Mouse (Mus musculus) kidney, postnatal 36 days (tissue): ENCODE measurements at regions not wholly inside any gene's neighbourhood (a gene's known extent, or its start where the extent isn't known, plus 50 kb on each side); places are given as distances from the start of the nearest gene placed in this dataset.
A peak's percentile ranks its signal among the peaks of the same experiment; 100 is the strongest.

Experiments
- DNase-seq, 2 experiments: peaks; one replicate each; pipeline ENCODE4 v3.0.0; 2021 to 2022; ENCODE audit warnings: mixed read lengths in 2 of 2

- peak in 1 of 2 experiments; percentile 19 for DNase-seq
These were observed 111.3 kb upstream of the Vrk1 start for GRCm38 (mm10) chr12:105898580-105899293.

DNA sequence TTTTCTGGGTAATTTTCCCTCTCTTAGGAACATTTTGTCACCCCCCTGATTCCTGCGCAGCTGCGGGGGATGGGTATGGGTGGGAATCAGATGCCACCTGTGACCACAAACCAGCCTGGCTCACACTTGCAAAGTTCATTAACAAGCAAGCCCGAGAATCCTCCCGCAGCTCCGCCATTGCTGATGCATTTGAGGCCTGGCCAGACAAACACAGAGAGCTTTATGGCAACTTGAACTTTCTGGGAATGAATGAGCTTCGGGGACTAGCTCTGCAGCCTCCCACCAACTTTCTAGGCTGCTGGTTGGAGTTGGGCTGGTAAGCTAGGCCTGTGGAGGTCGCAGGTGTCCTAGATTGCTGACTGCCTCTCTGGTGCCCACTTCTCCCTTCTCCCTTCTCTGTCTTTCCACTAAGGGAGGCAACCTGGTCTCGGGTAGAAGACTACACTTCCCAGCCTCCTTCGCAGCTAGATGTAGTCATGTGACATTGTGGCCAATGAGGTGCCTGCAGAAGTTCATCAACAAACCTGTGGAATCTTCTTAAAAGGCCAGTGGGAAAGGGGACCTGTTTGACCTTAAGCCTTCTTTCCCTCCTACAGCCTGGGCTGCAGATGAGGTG, 110.6 kb upstream of the Vrk1 start:
- no peak for DNase-seq

GRCm38 (mm10) chr12:105900479-105900878, 109.5 kb upstream of the Vrk1 start:
- DNase-seq = no peak

DNA sequence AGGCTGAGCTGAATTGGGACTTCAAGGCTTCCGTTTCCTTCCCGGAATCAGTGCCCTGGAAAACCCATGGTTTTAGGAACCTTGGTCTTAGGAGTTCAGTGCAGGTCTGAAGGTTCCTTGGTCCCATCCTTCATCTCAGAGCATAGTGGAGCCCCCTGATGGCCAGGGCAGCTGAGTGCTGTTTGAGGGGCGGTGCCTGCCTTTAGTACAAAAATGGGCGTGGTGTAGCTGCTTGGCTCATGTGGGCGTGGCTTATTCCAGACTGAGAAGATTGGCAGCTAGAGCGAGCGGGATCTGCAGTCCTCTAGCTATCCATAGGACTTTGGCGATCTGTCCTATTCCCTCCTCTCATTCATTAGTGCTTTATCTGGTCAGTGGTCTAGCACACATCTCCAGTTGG, 107.0 kb upstream of the Vrk1 start:
- DNase-seq = no peak

- peak in 1 of 2 experiments; percentile 29 for DNase-seq
These were observed 103.4 kb upstream of the Vrk1 start for GRCm38 (mm10) chr12:105906584-105906983.

- DNase-seq = no peak
These were observed 102.0 kb upstream of the Vrk1 start for GRCm38 (mm10) chr12:105907851-105908620.

GRCm38 (mm10) chr12:105911556-105911955, 98.5 kb upstream of the Vrk1 start:
- DNase-seq = no peak

DNA sequence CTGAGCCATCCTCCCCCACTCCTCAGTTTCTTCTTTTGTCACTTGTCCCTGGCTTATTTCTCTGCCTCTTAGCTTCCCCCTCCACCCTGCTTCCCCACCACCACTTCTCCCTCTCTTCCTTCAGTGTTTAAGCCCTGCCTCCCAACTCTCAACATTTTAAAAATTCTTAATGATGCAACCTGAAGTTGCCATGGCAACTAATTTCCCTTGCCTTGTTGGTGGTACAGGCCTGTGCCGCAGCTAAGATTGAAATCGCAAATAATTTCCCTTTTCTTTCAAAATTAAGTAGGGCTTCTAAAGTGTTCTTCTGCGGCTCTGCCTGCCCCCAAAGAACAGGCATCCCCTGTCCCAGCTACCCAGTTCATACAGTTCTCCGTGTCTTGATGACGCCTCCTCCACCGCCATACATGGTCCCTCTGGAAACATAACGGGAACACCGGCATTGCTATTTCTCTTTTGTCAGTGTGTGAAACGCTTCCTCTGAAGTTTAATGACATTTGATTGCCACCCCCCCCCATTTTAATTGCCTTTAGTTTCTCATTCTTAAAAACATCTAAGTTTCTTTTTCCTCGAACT, 92.6 kb upstream of the Vrk1 start:
- no peak for DNase-seq

GRCm38 (mm10) chr12:105918775-105919174, 91.3 kb upstream of the Vrk1 start:
- DNase-seq = peak; percentile 77 to 81

DNA sequence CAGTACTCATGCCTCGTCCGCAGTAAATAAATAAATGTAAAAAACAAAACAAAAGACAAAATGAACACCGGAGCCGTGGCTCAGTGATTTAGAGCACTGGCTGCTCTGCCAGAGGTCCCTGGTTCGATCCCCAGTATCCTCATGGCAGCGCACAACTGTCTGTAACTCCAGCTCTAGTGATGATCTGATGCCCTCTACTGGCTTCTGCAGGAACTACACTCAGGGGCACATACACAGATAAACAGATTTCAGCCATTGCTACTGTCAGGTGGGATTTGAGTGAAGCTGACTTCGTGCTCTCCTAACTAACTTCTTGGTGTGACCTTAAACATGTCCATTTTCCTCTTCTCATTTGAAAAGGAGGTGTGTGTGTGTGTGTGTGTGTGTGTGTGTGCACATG, 82.8 kb upstream of the Vrk1 start:
- peak in 1 of 2 experiments; percentile 38 for DNase-seq

- DNase-seq = no peak
These were observed 80.5 kb upstream of the Vrk1 start for GRCm38 (mm10) chr12:105929456-105929921.

GRCm38 (mm10) chr12:105935441-105935880, 74.6 kb upstream of the Vrk1 start:
- DNase-seq = peak in 1 of 2 experiments; percentile 29

- no peak for DNase-seq
These were observed 73.1 kb upstream of the Vrk1 start for GRCm38 (mm10) chr12:105936812-105937530.

DNA sequence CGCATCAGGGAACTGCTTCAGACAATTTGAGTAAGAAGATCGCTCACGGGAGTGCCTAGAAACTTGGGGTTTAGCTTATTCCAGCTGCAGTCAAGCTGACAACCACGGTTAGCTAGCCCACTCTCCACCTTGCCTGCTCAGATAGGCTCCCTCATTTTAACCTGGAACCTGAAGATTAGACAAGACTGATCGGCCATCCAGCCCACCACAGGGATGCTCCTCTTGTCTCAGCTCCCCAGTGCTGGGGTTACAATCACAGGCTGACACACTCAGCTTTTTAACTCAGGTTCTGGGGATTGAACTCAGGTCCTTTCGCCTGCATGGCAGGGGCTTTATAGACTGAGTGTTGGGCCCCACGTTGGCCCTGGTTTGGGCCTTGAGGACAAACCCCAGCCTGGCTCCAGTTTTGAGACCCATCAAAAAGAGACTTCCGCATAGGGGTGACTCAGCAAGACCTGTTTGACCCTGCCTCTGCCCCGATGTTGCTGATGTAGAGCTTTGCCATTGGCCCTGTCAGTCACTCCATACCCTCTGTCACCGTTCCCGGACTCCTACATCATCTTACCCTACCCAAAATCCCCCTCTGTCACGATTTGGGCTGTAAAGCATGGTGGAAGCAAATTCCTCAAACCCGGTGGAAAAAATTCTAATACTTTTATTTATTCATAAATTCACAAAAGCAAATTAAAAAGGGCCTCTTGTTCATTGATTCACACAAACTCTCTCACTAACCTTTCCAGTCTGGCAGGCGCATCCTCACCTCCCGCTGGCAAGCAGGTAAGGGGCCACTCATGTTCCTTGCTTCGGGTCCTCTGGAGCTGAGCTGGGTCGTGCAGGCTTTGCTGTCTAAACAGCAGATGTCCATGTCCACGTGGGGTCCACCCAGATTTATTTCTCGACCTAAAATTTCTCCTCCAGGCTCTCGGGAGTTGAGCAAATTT, 67.6 kb upstream of the Vrk1 start:
- no peak for DNase-seq

DNA sequence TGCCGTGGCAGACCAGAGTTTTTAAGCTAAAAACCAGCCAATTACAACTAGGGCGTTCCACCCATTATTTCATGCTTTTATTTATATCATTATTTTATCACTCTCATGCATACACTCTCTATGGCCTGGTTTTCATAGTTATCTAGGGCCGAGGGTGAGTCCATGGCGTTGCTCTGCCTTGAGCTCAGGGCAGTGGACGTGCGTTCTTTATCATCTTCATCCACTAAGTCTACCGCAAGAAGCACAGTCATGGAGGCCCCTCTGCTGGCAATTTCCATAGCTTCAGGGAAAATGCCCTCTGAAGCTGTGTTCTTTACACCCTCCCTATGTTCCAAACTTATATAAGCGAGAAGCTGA, 67.0 kb upstream of the Vrk1 start:
- DNase-seq = no peak

- DNase-seq = no peak
These were observed 62.7 kb upstream of the Vrk1 start for GRCm38 (mm10) chr12:105947332-105947731.

- no peak for DNase-seq
These were observed 61.7 kb upstream of the Vrk1 start for GRCm38 (mm10) chr12:105948322-105948721.

GRCm38 (mm10) chr12:105955764-105956290, 54.2 kb upstream of the Vrk1 start:
- DNase-seq = no peak

DNA sequence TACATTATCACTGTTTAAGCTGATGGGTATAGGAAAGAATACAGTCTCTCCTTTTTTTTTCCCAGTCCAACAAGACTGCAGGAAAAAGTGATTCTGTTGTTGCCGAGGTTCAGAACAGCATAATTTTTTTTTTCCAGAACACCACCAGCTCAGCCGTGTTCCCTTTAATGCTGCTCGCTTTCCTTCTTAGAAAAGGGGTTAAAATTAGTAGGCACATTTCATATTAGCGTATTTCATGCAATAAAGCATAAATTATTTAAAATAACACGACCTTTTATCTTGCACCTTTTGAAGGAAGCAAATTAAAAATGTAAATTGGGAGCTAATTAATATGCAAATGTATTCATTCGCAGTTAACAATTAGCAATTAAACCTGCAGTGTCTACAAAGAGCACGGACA, 50.3 kb upstream of the Vrk1 start:
- DNase-seq = no peak
